Mouse (Mus musculus) E14TG2a.4 (cell line): ENCODE data around the gene Zfp36l2.
"Not testable (repeated sequence)": the region's sequence is repeated elsewhere in the genome, so short reads cannot be mapped to it uniquely, and the experiment has no call there.

Source experiments
- H3K27me3 ChIP-seq: 2 replicates; pipeline ENCODE4 v1.6.1; 2014; ENCODE audit warnings: low read length, control low read depth; ENCODE audit not compliant: insufficient read depth
- H3K36me3 ChIP-seq: 2 replicates; pipeline ENCODE4 v1.6.1; 2014; ENCODE audit warnings: low read length, control low read depth; ENCODE audit not compliant: insufficient read depth
- H3K4me1 ChIP-seq: replicated peaks from 2 replicates; pipeline ENCODE4 v1.6.1; 2014; ENCODE audit warnings: low read depth, low read length, control low read depth
- H3K4me3 ChIP-seq: replicated peaks from 2 replicates; pipeline ENCODE4 v1.5.1; 2014; ENCODE audit warnings: mild to moderate bottlenecking, low read length
- H3K9me3 ChIP-seq: 2 replicates; pipeline ENCODE4 v1.6.1; 2014; ENCODE audit warnings: low read length, control low read depth
- CTCF ChIP-seq: conservative IDR thresholded peaks from 2 replicates; pipeline ENCODE4 v1.5.1; 2014; ENCODE audit warnings: low read length
- NANOG ChIP-seq: IDR thresholded peaks from 2 replicates; pipeline ENCODE4 v1.6.1; 2014; ENCODE audit warnings: borderline replicate concordance, low read length, mixed read lengths
- POU5F1 ChIP-seq: IDR thresholded peaks from 2 replicates; pipeline ENCODE4 v1.6.1; 2014; ENCODE audit warnings: low read length, borderline replicate concordance

Gene Zfp36l2

DNA sequence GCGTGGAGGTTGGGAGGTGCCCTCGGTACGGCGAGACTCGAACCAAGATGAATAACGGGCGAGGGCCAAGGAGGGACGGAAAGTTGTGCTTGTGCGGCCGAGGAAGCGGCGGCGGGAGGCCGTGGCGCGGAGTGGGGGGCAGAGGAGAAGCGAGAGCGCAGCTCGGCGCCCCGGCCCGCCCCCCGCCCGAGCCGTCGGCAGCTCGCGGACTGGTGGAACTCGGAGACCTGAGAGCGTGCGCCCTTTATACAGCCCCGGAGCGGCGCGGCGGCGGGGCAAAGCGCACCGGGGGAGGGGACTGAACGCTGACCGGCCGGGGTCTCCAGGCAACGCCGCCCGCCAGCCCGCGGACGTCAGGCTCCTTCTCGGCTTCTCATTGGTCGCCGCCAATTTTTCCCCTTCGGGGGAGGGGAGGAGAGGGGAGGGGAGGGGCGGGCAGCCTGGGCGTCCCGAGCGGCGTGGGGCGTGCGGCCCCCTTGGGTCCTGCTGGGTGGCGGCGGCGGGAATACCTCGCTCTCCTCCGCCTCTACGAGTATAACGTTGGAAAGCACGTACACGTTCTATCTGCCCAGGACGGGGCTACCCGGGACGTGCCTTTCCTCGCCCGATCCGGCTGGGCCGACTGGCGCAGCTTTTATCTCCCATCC lies at the start of gene Zfp36l2:
TSS of gene Zfp36l2 (minus strand) at position 221 of the 647 bp plus-strand sequence.
- H3K36me3 ChIP-seq = peaks cover 38% of the 10 kb centered on the region
- no peaks in the 10 kb centered on the region for H3K9me3 ChIP-seq
- peaks cover 39% of the 10 kb centered on the region for H3K4me1 ChIP-seq
- TF ChIP-seq POU5F1 (no peak), CTCF (no peak), NANOG (no peak)
- H3K27me3 ChIP-seq = peaks cover 5% of the 10 kb centered on the region; the same call in 1 of the 2 replicates
- H3K4me3 ChIP-seq = peak within 1 kb of the TSS; percentile 87

DNA sequence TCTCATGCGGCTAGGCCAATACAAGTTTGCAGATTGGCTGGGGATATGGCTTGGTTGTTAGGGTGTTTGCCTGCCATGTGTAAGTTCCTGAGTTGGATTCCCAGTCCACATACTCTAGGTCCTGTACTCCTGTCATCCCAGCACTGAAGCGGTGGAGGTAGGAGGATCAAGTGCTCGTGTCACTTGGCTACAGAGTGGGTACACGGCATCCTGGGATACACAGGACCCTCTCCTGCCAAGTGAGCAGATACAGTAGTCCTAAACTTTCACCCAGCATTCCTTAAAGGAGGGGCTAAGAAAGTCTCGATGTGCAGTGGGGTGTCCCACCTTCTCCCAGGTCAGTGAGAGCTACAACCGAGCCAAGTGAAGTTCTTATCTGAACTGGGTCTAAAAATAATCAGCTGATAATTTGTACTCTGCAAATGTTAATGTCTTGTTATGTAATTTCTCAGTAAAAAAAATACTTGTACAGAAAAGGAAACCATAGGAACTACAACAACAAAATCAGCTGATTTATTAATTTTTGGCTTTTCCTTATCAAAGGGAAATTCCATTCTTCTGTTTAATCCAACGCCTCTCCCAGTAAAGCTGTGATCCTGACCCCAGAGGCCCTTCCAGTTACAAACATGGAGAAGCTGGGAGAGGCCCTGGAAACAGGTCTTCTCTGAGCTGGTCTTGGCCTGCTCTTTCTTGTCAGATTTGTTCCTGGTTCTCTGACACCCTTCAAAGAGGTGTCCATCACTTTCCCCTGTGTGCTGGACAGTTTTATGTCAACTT lies 49.2 kb upstream of the Zfp36l2 start:
- no peaks in the 10 kb centered on the region for H3K9me3 ChIP-seq
- no peaks in the 10 kb centered on the region for H3K27me3 ChIP-seq
- H3K36me3 ChIP-seq = peaks cover 36% of the 10 kb centered on the region
- TF ChIP-seq CTCF (no peak), POU5F1 (no peak)
- H3K4me3 ChIP-seq = no peak overlapping the region
- peaks cover 17% of the 10 kb centered on the region for H3K4me1 ChIP-seq

DNA sequence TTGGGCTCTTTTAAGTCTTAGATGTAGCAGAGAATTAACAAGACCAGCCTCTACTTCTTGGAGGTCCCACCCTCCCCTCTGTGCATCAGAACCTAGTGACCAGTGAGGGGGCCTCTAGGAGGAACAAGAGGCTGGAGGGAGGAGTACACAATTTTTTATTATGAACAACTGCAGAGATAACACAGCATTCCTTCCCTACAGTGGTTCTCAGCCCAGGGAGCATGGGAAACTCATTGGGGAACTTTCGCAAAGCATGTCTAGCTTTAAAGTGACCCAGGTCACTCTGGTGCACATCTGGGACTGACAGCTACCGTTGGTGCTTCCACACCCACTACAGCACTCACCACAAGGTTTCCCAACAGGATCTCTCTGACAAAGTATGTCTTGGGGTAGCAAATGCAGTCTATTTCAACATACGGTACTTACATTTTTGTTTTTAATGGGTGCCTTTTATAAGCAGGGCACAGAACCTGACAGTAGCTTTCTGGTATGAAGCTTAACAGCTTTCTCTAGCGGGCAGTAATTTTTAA lies 47.7 kb upstream of the Zfp36l2 start:
- Histone ChIP-seq H3K9me3 (no peaks in the 10 kb centered on the region), H3K4me1 (peaks cover 17% of the 10 kb centered on the region), H3K27me3 (no peaks in the 10 kb centered on the region), H3K36me3 (peaks cover 48% of the 10 kb centered on the region), H3K4me3 (no peak overlapping the region)
- TF ChIP-seq NANOG (no peak), CTCF (no peak), POU5F1 (no peak)

DNA sequence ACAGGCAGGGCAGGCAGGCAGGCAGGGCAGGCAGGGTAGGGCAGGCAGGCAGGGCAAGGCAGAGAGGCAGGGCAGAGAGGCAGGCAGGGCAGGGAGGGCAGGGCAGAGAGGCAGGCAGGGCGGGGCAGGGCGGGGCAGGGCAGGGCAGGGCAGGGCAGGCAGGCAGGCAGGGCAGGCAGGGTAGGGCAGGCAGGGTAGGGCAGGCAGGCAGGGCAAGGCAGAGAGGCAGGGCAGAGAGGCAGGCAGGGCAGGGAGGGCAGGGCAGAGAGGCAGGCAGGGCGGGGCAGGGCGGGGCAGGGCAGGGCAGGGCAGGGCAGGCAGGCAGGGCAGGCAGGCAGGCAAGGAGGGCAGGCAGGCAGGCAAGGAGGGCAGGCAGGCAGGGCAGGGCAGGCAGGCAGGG lies 47.0 kb upstream of the Zfp36l2 start:
- H3K4me3 ChIP-seq, H3K9me3 ChIP-seq: not testable (repeated sequence)

GRCm38 (mm10) chr17:84233758-84234157 lies 46.0 kb upstream of the Zfp36l2 start:
- Histone ChIP-seq H3K36me3 (peaks cover 59% of the 10 kb centered on the region), H3K9me3 (no peaks in the 10 kb centered on the region), H3K27me3 (no peaks in the 10 kb centered on the region), H3K4me3 (no peak overlapping the region), H3K4me1 (peaks cover 17% of the 10 kb centered on the region)
- no peak for TF ChIP-seq POU5F1
- no peak for TF ChIP-seq NANOG
- TF ChIP-seq CTCF = no peak

More for the DNA sequence above, 47.0 kb upstream of the Zfp36l2 start:
- Histone ChIP-seq H3K4me1 (peaks cover 17% of the 10 kb centered on the region), H3K36me3 (peaks cover 55% of the 10 kb centered on the region)
- H3K27me3 ChIP-seq = not testable (repeated sequence)

DNA sequence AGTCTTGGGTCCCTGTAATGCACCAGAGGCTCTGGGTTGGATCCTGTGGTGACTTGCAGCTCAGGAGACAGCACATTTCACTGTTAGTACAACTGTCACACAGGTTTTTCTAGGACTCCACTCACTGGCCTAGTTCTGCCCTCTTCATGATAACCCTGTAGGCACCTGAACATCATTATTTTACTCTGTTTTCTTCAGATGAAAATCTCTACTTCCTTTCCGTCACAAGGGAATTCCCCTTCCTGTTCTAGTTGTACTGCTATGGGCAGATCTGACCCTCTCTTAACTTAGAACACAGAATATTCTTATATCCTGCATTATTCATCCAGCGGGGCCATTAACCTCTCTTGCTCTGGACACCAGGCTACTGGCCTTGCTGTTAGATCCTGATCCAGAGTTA lies 43.6 kb upstream of the Zfp36l2 start:
- Histone ChIP-seq H3K4me1 (peaks cover 23% of the 10 kb centered on the region), H3K27me3 (no peaks in the 10 kb centered on the region), H3K36me3 (peaks cover 70% of the 10 kb centered on the region), H3K4me3 (no peak overlapping the region), H3K9me3 (no peaks in the 10 kb centered on the region)
- TF ChIP-seq CTCF (no peak), POU5F1 (no peak), NANOG (no peak)

DNA sequence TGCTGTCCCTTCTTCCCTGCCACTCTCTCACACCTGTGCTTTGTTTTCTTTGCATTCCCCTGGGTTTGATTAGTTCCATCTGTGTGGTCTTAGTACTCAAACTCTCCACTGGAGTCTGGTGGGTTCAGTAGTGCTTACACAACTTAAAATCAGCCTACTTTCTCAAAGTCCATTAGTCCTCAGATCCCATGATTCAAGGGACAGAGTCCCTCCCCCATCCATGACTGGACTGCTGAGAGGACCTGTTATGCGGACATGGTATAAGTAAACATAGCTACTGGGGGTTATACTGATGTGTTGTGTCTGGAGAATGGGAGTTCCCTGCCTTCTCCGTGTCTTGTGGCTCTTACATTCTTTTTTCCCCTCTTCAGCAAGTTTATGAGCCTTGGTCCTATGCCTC lies 40.5 kb upstream of the Zfp36l2 start:
- Histone ChIP-seq H3K9me3 (no peaks in the 10 kb centered on the region), H3K4me1 (peaks cover 10% of the 10 kb centered on the region; the same call in 1 of the 2 replicates), H3K36me3 (peaks cover 89% of the 10 kb centered on the region), H3K27me3 (no peaks in the 10 kb centered on the region), H3K4me3 (no peak overlapping the region)
- TF ChIP-seq POU5F1 (no peak), NANOG (no peak), CTCF (no peak)

GRCm38 (mm10) chr17:84226681-84227080 lies 38.9 kb upstream of the Zfp36l2 start:
- Histone ChIP-seq H3K4me1 (peaks cover 10% of the 10 kb centered on the region; the same call in 1 of the 2 replicates), H3K36me3 (peaks cover 97% of the 10 kb centered on the region), H3K9me3 (no peaks in the 10 kb centered on the region), H3K27me3 (no peaks in the 10 kb centered on the region), H3K4me3 (no peak overlapping the region)
- TF ChIP-seq NANOG = no peak
- no peak for TF ChIP-seq CTCF
- TF ChIP-seq POU5F1 = no peak

DNA sequence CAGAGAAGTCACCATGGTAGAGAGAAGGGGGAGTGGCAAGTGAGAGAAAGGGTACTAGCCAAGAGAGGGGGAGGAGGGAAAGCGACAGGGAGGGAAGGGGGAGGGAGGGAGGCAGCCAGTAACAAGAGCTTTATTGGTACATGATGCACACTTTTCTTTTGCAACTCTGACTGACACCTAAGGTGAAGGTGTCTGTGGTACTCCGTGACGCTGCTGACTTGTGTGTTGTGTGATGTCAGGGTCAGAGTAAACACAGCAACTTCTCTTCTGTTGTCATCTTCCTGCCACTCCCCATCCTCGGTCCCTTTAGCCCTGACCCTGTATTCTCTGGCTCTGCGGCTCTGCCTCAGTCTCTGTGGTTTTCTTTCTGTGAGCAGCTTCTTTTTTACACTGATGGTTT lies 38.5 kb upstream of the Zfp36l2 start:
- no peak for TF ChIP-seq POU5F1
- TF ChIP-seq CTCF = no peak
- no peak for TF ChIP-seq NANOG
- no peaks in the 10 kb centered on the region for H3K9me3 ChIP-seq
- H3K4me1 ChIP-seq = peaks cover 10% of the 10 kb centered on the region; the same call in 1 of the 2 replicates
- H3K36me3 ChIP-seq = peaks cover 97% of the 10 kb centered on the region
- no peak overlapping the region for H3K4me3 ChIP-seq
- H3K27me3 ChIP-seq = no peaks in the 10 kb centered on the region
